Mouse (Mus musculus): ENCODE data around the gene Zranb1. TPM values are rescaled to one million over a fixed set of nuclear protein-coding genes. Genes with fewer than 3 reads are reported as not detected.

Gene Zranb1
- polyA plus RNA-seq, 1 experiment = 4.2 TPM

DNA sequence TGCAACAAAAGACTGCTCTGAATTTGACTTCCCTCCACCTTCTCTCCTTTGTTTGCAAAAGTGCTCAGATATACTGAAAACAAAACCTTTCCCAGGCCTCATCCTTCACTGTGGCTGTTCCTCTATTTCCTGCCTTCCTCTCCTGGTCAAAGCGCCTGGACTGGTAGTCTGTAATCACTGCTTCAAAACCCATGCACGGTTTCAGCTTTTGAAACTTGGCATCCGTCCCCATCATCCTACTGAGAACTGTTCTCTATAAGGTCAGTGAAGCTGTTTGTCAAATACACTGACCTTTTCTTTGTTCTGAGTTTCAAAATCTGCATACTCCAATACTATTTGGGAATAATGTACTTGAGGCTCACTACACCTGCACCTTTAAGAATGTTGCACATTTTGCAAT lies 3.7 kb upstream of the Zranb1 start:
- Histone ChIP-seq H3K27me3 (ENCODE audit: control insufficient read depth, insufficient read depth, low read length) (no peaks in the 10 kb centered on the region), H3K4me3 (ENCODE audit: extremely low read depth, insufficient read depth, insufficient read length) (no peak overlapping the region), H3K4me1 (ENCODE audit: control insufficient read depth, insufficient read depth, insufficient read length) (no peaks in the 10 kb centered on the region), H3K36me3 (ENCODE audit: control insufficient read depth, insufficient read depth, low read length) (no peaks in the 10 kb centered on the region), H3K27ac (ENCODE audit: insufficient read depth, low read length) (no peak overlapping the region)
- WGBS = 67% methylated on average over 3 of the region's 3 CpGs
- no peak for TF ChIP-seq CTCF (IDR thresholded peaks at IDR 0.05; ENCODE audit: extremely low read depth, insufficient read depth, insufficient read length, insufficient replicate concordance)
- TF ChIP-seq POLR2A (IDR thresholded peaks at IDR 0.05; ENCODE audit: low read depth, low read length) = no peak
- DNase-seq (ENCODE audit: low read depth in 1 of 2, low spot score in 2 of 2) = no peak

DNA sequence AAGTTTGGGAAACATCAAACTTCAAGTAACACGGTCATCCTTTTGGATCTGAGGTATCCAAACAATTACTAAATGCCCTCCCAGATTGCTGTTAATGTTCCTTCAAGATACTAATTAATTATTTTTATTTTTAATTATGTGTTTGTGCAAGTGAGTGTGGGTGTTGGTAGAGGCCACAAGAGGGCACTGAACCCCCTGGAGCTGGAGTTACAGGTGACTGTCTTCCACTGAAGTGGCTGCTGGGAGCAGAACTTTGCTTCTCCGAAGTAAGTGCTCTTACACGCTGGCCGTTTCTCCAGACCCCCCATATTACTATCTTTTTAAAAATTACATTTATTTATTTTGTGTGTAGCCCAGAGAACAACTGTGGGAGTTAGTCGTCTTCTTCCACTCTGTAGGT lies 887 bp upstream of the Zranb1 start:
- Histone ChIP-seq H3K27ac (ENCODE audit: insufficient read depth, low read length) (no peak overlapping the region), H3K27me3 (ENCODE audit: control insufficient read depth, insufficient read depth, low read length) (no peaks in the 10 kb centered on the region), H3K4me3 (ENCODE audit: extremely low read depth, insufficient read depth, insufficient read length) (no peak overlapping the region), H3K4me1 (ENCODE audit: control insufficient read depth, insufficient read depth, insufficient read length) (no peaks in the 10 kb centered on the region), H3K36me3 (ENCODE audit: control insufficient read depth, insufficient read depth, low read length) (no peaks in the 10 kb centered on the region)
- DNase-seq (ENCODE audit: low read depth in 1 of 2, low spot score in 2 of 2) = no peak
- WGBS = 91% methylated on average over 5 of the region's 5 CpGs
- TF ChIP-seq POLR2A (IDR thresholded peaks at IDR 0.05; ENCODE audit: low read depth, low read length) (no peak), CTCF (IDR thresholded peaks at IDR 0.05; ENCODE audit: extremely low read depth, insufficient read depth, insufficient read length, insufficient replicate concordance) (no peak)

DNA sequence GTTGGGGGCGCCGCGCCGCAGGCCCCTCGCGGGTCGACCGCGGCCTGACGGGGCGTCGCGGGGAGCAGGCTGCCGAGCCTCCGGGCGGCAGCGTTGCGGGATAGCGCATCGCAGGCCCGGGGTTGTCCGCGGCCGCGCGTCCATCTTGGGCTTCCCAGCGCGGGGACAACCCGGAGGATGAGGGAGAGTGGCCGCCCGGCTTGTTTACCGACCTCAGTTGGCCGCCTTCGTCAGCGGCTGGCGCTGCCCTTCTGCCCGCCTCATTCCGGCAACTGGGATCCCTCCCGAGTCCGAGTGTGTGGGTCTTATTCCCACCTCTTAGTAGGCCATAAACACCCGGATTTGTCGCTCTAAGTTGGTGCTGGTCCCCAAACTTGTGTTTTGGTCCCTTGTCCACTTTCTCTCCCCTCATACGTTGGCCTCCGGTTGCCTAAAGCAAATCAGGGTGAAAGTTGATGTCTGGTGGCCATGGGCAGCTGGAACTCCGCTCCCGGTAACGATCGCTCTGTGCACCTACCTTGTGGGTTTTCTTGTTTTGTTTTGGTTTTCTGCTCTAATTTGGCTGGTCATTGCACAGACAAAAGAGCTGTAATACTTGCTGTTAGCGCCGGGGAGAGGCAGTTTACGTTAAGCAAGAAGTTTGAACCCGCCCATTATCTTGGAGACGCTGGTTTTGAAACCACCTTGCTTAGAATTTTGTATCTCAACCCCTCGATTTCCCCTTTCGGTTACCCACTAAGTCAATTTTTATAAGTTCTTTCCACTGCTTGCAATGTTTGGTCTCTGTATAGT lies 814 bp downstream of the Zranb1 start:
- peak overlapping the region; percentile 93 for H3K4me3 ChIP-seq (ENCODE audit: extremely low read depth, insufficient read depth, insufficient read length)
- under 1% methylated on average over 55 of the region's 55 CpGs for WGBS
- no peaks in the 10 kb centered on the region for H3K4me1 ChIP-seq (ENCODE audit: control insufficient read depth, insufficient read depth, insufficient read length)
- DNase-seq (ENCODE audit: low read depth in 1 of 2, low spot score in 2 of 2) = peak; percentile 24 to 28
- no peak for TF ChIP-seq CTCF (IDR thresholded peaks at IDR 0.05; ENCODE audit: extremely low read depth, insufficient read depth, insufficient read length, insufficient replicate concordance)
- no peak for TF ChIP-seq POLR2A (IDR thresholded peaks at IDR 0.05; ENCODE audit: low read depth, low read length)
- no peaks in the 10 kb centered on the region for H3K36me3 ChIP-seq (ENCODE audit: control insufficient read depth, insufficient read depth, low read length)
- H3K27ac ChIP-seq (ENCODE audit: insufficient read depth, low read length) = peak overlapping the region; percentile 94
- no peaks in the 10 kb centered on the region for H3K27me3 ChIP-seq (ENCODE audit: control insufficient read depth, insufficient read depth, low read length)

DNA sequence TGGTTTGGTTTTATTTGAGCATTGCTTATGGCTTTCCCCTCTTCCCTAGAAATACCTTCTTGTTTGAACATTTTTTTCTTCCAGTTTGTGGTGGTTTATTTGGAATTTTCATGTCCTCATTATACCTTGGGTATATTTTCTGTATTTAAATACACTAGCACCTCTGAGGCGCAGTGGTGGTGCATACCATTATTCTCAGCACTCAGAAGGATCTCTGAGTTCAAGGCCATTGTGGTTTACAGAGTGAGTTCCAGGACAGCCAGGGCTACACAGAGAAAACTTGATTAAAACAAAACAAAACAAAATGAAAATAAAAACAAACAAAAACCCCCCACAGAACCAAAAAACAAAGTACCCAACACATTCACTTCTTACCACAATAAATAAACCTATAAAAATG lies 2.4 kb downstream of the Zranb1 start:
- no peak for DNase-seq (ENCODE audit: low read depth in 1 of 2, low spot score in 2 of 2)
- H3K4me3 ChIP-seq (ENCODE audit: extremely low read depth, insufficient read depth, insufficient read length) = no peak overlapping the region
- 91% methylated on average over 1 of the region's 1 CpGs for WGBS
- H3K27ac ChIP-seq (ENCODE audit: insufficient read depth, low read length) = no peak overlapping the region
- no peaks in the 10 kb centered on the region for H3K27me3 ChIP-seq (ENCODE audit: control insufficient read depth, insufficient read depth, low read length)
- TF ChIP-seq CTCF (IDR thresholded peaks at IDR 0.05; ENCODE audit: extremely low read depth, insufficient read depth, insufficient read length, insufficient replicate concordance) (no peak), POLR2A (IDR thresholded peaks at IDR 0.05; ENCODE audit: low read depth, low read length) (no peak)
- H3K36me3 ChIP-seq (ENCODE audit: control insufficient read depth, insufficient read depth, low read length) = no peaks in the 10 kb centered on the region
- H3K4me1 ChIP-seq (ENCODE audit: control insufficient read depth, insufficient read depth, insufficient read length) = no peaks in the 10 kb centered on the region

DNA sequence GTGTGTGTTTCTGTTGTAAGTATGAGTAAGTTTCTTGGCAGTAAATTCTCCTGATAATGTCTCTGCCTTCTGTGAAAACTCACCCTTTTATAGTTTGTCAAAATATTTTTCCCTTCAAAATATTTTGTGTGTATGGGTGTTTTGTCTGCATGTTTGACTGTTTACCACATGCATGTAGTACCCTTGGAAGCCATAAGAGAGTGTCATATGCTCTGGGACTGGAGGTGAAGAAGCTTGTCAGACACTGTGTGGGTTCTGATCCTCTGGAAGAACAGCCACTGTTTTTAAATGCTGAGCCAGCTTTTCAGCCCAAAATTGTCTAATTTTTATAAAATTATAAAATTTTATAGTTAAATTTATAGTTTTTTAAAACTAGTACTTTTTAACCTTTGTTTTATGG lies 3.8 kb downstream of the Zranb1 start:
- Histone ChIP-seq H3K27ac (ENCODE audit: insufficient read depth, low read length) (no peak overlapping the region), H3K36me3 (ENCODE audit: control insufficient read depth, insufficient read depth, low read length) (no peaks in the 10 kb centered on the region), H3K27me3 (ENCODE audit: control insufficient read depth, insufficient read depth, low read length) (no peaks in the 10 kb centered on the region), H3K4me3 (ENCODE audit: extremely low read depth, insufficient read depth, insufficient read length) (no peak overlapping the region), H3K4me1 (ENCODE audit: control insufficient read depth, insufficient read depth, insufficient read length) (no peaks in the 10 kb centered on the region)
- no peak for DNase-seq (ENCODE audit: low read depth in 1 of 2, low spot score in 2 of 2)
- TF ChIP-seq CTCF (IDR thresholded peaks at IDR 0.05; ENCODE audit: extremely low read depth, insufficient read depth, insufficient read length, insufficient replicate concordance) = no peak
- no peak for TF ChIP-seq POLR2A (IDR thresholded peaks at IDR 0.05; ENCODE audit: low read depth, low read length)

DNA sequence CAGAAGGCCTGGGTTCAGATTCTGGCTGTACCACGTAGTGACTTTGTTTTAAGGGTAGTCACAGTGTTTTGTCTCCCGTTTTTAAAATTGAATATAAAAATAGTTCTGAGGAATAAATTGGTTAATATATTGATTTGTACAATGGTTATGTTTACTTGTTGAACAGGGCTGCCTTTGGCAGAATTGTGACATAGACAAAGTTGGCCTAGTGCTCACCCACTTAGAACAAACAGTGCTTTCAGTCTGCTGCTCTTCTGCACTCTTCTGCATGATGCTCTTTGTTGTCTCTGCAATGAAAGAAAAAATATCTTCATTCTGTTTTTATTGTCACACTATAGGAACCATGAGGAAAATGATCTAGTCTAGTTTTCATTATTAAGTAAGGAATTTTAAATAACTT lies 8.2 kb downstream of the Zranb1 start:
- TF ChIP-seq POLR2A (IDR thresholded peaks at IDR 0.05; ENCODE audit: low read depth, low read length) (no peak), CTCF (IDR thresholded peaks at IDR 0.05; ENCODE audit: extremely low read depth, insufficient read depth, insufficient read length, insufficient replicate concordance) (no peak)
- no peaks in the 10 kb centered on the region for H3K4me1 ChIP-seq (ENCODE audit: control insufficient read depth, insufficient read depth, insufficient read length)
- H3K27me3 ChIP-seq (ENCODE audit: control insufficient read depth, insufficient read depth, low read length) = no peaks in the 10 kb centered on the region
- no peak overlapping the region for H3K4me3 ChIP-seq (ENCODE audit: extremely low read depth, insufficient read depth, insufficient read length)
- no peaks in the 10 kb centered on the region for H3K36me3 ChIP-seq (ENCODE audit: control insufficient read depth, insufficient read depth, low read length)
- no peak for DNase-seq (ENCODE audit: low read depth in 1 of 2, low spot score in 2 of 2)
- WGBS = 94% methylated on average over 2 of the region's 2 CpGs
- H3K27ac ChIP-seq (ENCODE audit: insufficient read depth, low read length) = no peak overlapping the region

DNA sequence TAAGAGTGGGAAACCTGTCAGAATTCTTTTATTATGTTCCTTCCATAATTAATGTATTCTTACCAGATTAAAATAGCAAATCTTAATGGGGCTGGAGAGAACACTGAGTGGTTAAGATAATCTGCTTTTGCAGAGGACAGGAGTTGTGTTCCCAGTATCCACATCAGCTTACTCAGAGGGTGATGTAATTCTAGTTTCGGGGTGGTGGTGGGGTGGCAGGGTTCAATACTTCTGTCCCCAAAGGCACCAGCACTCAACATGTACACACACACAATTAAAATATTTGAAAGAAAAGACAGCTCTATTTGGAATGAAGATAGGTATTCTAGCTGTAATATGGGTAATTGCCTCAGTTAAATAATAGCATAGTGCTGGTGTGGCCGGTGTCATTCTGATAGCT lies 9.6 kb downstream of the Zranb1 start:
- Histone ChIP-seq H3K4me3 (ENCODE audit: extremely low read depth, insufficient read depth, insufficient read length) (no peak overlapping the region), H3K27ac (ENCODE audit: insufficient read depth, low read length) (no peak overlapping the region), H3K27me3 (ENCODE audit: control insufficient read depth, insufficient read depth, low read length) (no peaks in the 10 kb centered on the region), H3K4me1 (ENCODE audit: control insufficient read depth, insufficient read depth, insufficient read length) (no peaks in the 10 kb centered on the region), H3K36me3 (ENCODE audit: control insufficient read depth, insufficient read depth, low read length) (no peaks in the 10 kb centered on the region)
- WGBS = 88% methylated on average over 2 of the region's 2 CpGs
- no peak for TF ChIP-seq POLR2A (IDR thresholded peaks at IDR 0.05; ENCODE audit: low read depth, low read length)
- no peak for TF ChIP-seq CTCF (IDR thresholded peaks at IDR 0.05; ENCODE audit: extremely low read depth, insufficient read depth, insufficient read length, insufficient replicate concordance)
- no peak for DNase-seq (ENCODE audit: low read depth in 1 of 2, low spot score in 2 of 2)

All from spleen, adult 2 months (tissue).